10 mouse cellular contexts compared by ENCODE assay signal in the genomic region with DNA sequence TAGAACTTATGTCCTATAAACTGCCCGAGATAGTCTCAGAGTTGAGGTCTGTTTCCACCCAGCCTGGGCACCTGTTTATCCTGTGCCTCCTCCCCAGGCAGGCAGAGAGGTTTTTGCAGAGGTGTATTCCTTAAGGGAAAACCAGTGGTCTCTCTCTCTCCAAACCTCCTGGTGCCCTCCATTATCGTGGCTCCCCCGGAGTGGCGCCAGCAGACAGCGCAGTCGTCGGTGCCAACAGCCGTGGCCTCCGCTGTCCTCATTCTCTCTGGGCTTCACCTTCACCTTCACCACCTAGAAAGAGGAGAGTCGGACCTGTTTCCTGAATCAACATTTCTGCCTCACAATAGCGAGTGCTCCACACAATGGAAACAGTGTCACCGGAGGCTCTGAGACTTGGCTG. TPM values are rescaled to one million over a fixed set of nuclear protein-coding genes. Genes with fewer than 3 reads are reported as not detected.
A peak's percentile ranks its signal among the peaks of the same experiment; 100 is the strongest.
DNase-seq lines count a peak whose midpoint lies in the region; ATAC-seq and TF ChIP-seq lines count a peak whose summit lies in the region.
"Had no signal": no experiment of that assay in that cellular context is flagged by ENCODE, and none has a peak within 500 bp of the region (broad histone marks: within the 10 kb centered on the region; RNA-seq: fewer than 3 reads in every experiment).

No protein-coding gene starts in this region.

- no peak overlapping the region for H3K4me3 ChIP-seq in intestine, postnatal 0 days (ENCODE audit: low read depth, low read length)
- H3K4me3 ChIP-seq in intestine, embryonic 15.5 days (replicated peaks): no peak overlapping the region
- peak overlapping the region; percentile 89; the same call in 1 of the 2 replicates for H3K4me3 ChIP-seq in forebrain, embryonic 12.5 days (replicated peaks)
- H3K4me3 ChIP-seq in hindbrain, embryonic 15.5 days: peak overlapping the region; percentile 93
- no peak overlapping the region for H3K4me3 ChIP-seq in neural tube, embryonic 12.5 days

- H3K9ac ChIP-seq in intestine, postnatal 0 days (ENCODE audit: low read depth, low read length): no peak overlapping the region
- no peak overlapping the region for H3K9ac ChIP-seq in intestine, embryonic 15.5 days
- no peak overlapping the region for H3K9ac ChIP-seq in forebrain, embryonic 12.5 days
- H3K9ac ChIP-seq in hindbrain, embryonic 15.5 days: peak overlapping the region; percentile 100
- 0 out of 2 replicates have a peak overlapping the region, but pooled peaks have one; percentile 10 for H3K9ac ChIP-seq in neural tube, embryonic 12.5 days

- no peak overlapping the region for H3K27ac ChIP-seq in intestine, postnatal 0 days (ENCODE audit: low read depth, low read length)
- H3K27ac ChIP-seq in intestine, embryonic 15.5 days: no peak overlapping the region
- H3K27ac ChIP-seq in forebrain, embryonic 12.5 days: 0 out of 2 replicates have a peak overlapping the region, but pooled peaks have one; percentile 53
- 0 out of 2 replicates have a peak overlapping the region, but pooled peaks have one; percentile 20 for H3K27ac ChIP-seq in hindbrain, embryonic 15.5 days (replicated peaks)
- no peak overlapping the region for H3K27ac ChIP-seq in neural tube, embryonic 12.5 days

- ATAC-seq in intestine, postnatal 0 days: no peak
- ATAC-seq in intestine, embryonic 15.5 days: no peak
- no peak for ATAC-seq in forebrain, embryonic 12.5 days (ENCODE audit: low FRiP score)
- no peak for ATAC-seq in hindbrain, embryonic 15.5 days (ENCODE audit: low FRiP score, low read depth)
- ATAC-seq in neural tube, embryonic 12.5 days (ENCODE audit: low FRiP score, low read depth): no peak

- H3K9me3 ChIP-seq in intestine, postnatal 0 days (ENCODE audit: control insufficient read depth): no peaks in the 10 kb centered on the region
- H3K9me3 ChIP-seq in intestine, embryonic 15.5 days: no peaks in the 10 kb centered on the region
- no peaks in the 10 kb centered on the region for H3K9me3 ChIP-seq in forebrain, embryonic 12.5 days
- no peaks in the 10 kb centered on the region for H3K9me3 ChIP-seq in hindbrain, embryonic 15.5 days
- H3K9me3 ChIP-seq in neural tube, embryonic 12.5 days: no peaks in the 10 kb centered on the region

- H3K36me3 ChIP-seq in intestine, postnatal 0 days (ENCODE audit: control insufficient read depth, insufficient read depth): no peaks in the 10 kb centered on the region
- H3K36me3 ChIP-seq in intestine, embryonic 15.5 days: no peaks in the 10 kb centered on the region
- H3K36me3 ChIP-seq in forebrain, embryonic 12.5 days (replicated peaks): no peaks in the 10 kb centered on the region
- no peaks in the 10 kb centered on the region for H3K36me3 ChIP-seq in hindbrain, embryonic 15.5 days
- no peaks in the 10 kb centered on the region for H3K36me3 ChIP-seq in neural tube, embryonic 12.5 days

- H3K27me3 ChIP-seq in intestine, postnatal 0 days (replicated peaks; ENCODE audit: control insufficient read depth, insufficient read depth, low read length): no peaks in the 10 kb centered on the region
- H3K27me3 ChIP-seq in intestine, embryonic 15.5 days (replicated peaks): no peaks in the 10 kb centered on the region
- 0 out of 2 replicates have a peak, but pooled peaks cover 17% of the 10 kb centered on the region for H3K27me3 ChIP-seq in forebrain, embryonic 12.5 days
- no peaks in the 10 kb centered on the region for H3K27me3 ChIP-seq in hindbrain, embryonic 15.5 days
- H3K27me3 ChIP-seq in neural tube, embryonic 12.5 days (replicated peaks): no peaks in the 10 kb centered on the region

- H3K4me2 ChIP-seq in intestine, postnatal 0 days (replicated peaks; ENCODE audit: low read depth): peak overlapping the region; percentile 13; the same call in 1 of the 2 replicates
- no peak overlapping the region for H3K4me2 ChIP-seq in intestine, embryonic 15.5 days (replicated peaks)
- peak overlapping the region; percentile 84 for H3K4me2 ChIP-seq in forebrain, embryonic 12.5 days
- H3K4me2 ChIP-seq in hindbrain, embryonic 15.5 days: peak overlapping the region; percentile 83
- peak overlapping the region; percentile 83 for H3K4me2 ChIP-seq in neural tube, embryonic 12.5 days (replicated peaks)

- H3K4me1 ChIP-seq in intestine, postnatal 0 days (replicated peaks; ENCODE audit: control insufficient read depth, insufficient read depth, low read length): peaks cover 13% of the 10 kb centered on the region
- peaks cover 48% of the 10 kb centered on the region for H3K4me1 ChIP-seq in intestine, embryonic 15.5 days (replicated peaks)
- peaks cover 42% of the 10 kb centered on the region for H3K4me1 ChIP-seq in forebrain, embryonic 12.5 days
- H3K4me1 ChIP-seq in hindbrain, embryonic 15.5 days (replicated peaks): peaks cover 56% of the 10 kb centered on the region
- peaks cover 41% of the 10 kb centered on the region for H3K4me1 ChIP-seq in neural tube, embryonic 12.5 days

- intact Hi-C loops in gastrocnemius, postnatal 14 days (cut with DNase I; ENCODE audit: low total_unique reads): no loop called here

- 79% methylated on average over 12 of the region's 12 CpGs for WGBS in intestine, postnatal 0 days
- WGBS in intestine, embryonic 15.5 days: 79% methylated on average over 12 of the region's 12 CpGs
- 88% methylated on average over 12 of the region's 12 CpGs for WGBS in forebrain, embryonic 12.5 days
- WGBS in hindbrain, embryonic 15.5 days: 64% methylated on average over 12 of the region's 12 CpGs
- WGBS in neural tube, embryonic 12.5 days: 83% methylated on average over 12 of the region's 12 CpGs

- TF ChIP-seq CTCF in intestine, postnatal 0 days (IDR thresholded peaks at IDR 0.05; ENCODE audit: low read depth): no peak

- no peak for DNase-seq in gastrocnemius, postnatal 14 days
- no peak for DNase-seq in frontal cortex, postnatal 14 days (ENCODE audit: low spot score in 2 of 2)
- no peak for DNase-seq in kidney, adult 11 months
- DNase-seq: embryo, embryonic 11 days; kidney, adult 18-20 months had no signal

RNA-seq across cellular contexts. Expression of a gene that starts 3.1 kb away (rescaled TPM):
- polyA plus RNA-seq in intestine, postnatal 0 days (2015; fragmentation: Nextera tagmentation; extraction: Ambion mirVana): 5.6 and 6.4 TPM in 2 replicates
- polyA plus RNA-seq in intestine, embryonic 15.5 days (2015; fragmentation: Nextera tagmentation; extraction: Ambion mirVana): 12.4 and 13.6 TPM in 2 replicates
- polyA plus RNA-seq in forebrain, embryonic 12.5 days (2016; fragmentation: Nextera tagmentation; extraction: Ambion mirVana): 33.4 and 36.6 TPM in 2 replicates
- 31.6 and 33.4 TPM in 2 replicates for polyA plus RNA-seq in hindbrain, embryonic 15.5 days (2015; fragmentation: Nextera tagmentation; extraction: Ambion mirVana)
- 29.9 and 33.3 TPM in 2 replicates for polyA plus RNA-seq in neural tube, embryonic 12.5 days (2016; fragmentation: Nextera tagmentation; extraction: Ambion mirVana)
- total RNA-seq in gastrocnemius, postnatal 14 days (2021): 1 to 10 TPM; 7.2 to 8.2 TPM

RNA-seq across cellular contexts. Expression of a gene that starts 27.0 kb away (rescaled TPM):
- 0.33 and 0.39 TPM in 2 replicates for polyA plus RNA-seq in intestine, postnatal 0 days (2015; fragmentation: Nextera tagmentation; extraction: Ambion mirVana)
- polyA plus RNA-seq in intestine, embryonic 15.5 days (2015; fragmentation: Nextera tagmentation; extraction: Ambion mirVana): 1.1 TPM in 2 replicates
- polyA plus RNA-seq in forebrain, embryonic 12.5 days (2016; fragmentation: Nextera tagmentation; extraction: Ambion mirVana): 7.3 and 7.9 TPM in 2 replicates
- polyA plus RNA-seq in hindbrain, embryonic 15.5 days (2015; fragmentation: Nextera tagmentation; extraction: Ambion mirVana): 1.4 and 1.6 TPM in 2 replicates
- polyA plus RNA-seq in neural tube, embryonic 12.5 days (2016; fragmentation: Nextera tagmentation; extraction: Ambion mirVana): 3.6 TPM in 2 replicates
- total RNA-seq in gastrocnemius, postnatal 14 days (2021): under 1 TPM; 0.31 to 0.94 TPM

Comparison
In these comparisons a context has a peak if more than half of its experiments do, and no peak if none do; other contexts are left out.
1. H3K27ac ChIP-seq: peak in forebrain, embryonic 12.5 days (single experiment) and hindbrain, embryonic 15.5 days (single experiment); none in intestine, postnatal 0 days (single experiment), intestine, embryonic 15.5 days (single experiment) and neural tube, embryonic 12.5 days (single experiment).
2. H3K4me3 ChIP-seq: peak in forebrain, embryonic 12.5 days (single experiment) and hindbrain, embryonic 15.5 days (single experiment); none in intestine, postnatal 0 days (single experiment), intestine, embryonic 15.5 days (single experiment) and neural tube, embryonic 12.5 days (single experiment).
3. H3K9ac ChIP-seq: peak in hindbrain, embryonic 15.5 days (single experiment) and neural tube, embryonic 12.5 days (single experiment); none in intestine, postnatal 0 days (single experiment), intestine, embryonic 15.5 days (single experiment) and forebrain, embryonic 12.5 days (single experiment).